Mouse (Mus musculus) stomach, postnatal 0 days (tissue): ENCODE measurements around the gene Grin2d.

Source experiments
- CTCF ChIP-seq: IDR thresholded peaks from 2 replicates; pipeline ENCODE4 v1.5.1; 2016; ENCODE audit warnings: antibody characterized with exemption, low read depth, mild to moderate bottlenecking, moderate library complexity
- EP300 ChIP-seq: optimal IDR thresholded peaks from 2 replicates; pipeline ENCODE3; 2016; ENCODE audit warnings: antibody characterized with exemption

DNA sequence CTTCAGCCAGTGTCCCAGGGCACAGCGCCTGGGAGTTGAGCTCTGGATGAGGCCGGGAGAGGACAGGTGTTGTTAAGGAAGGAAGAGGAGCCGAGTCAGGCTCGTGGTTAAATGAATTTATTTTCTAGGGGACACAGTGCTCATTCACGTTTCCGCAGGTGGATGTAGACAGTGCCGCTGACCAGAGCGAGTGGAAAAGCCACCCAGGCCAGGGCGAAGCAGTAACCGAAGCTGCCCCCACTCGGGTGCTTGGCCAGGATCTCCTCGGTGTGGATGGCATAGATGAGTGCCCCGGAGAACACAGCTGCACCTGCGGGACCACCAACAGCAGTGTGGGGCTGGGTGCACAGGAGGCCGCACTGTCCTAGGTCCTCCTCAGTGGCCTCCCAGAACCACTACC is 39.7 kb upstream of the Grin2d start:
- TF ChIP-seq CTCF (no peak), EP300 (no peak)
